Mouse (Mus musculus): Measurements from ENCODE around the gene Bphl. TPM values are rescaled to one million over a fixed set of nuclear protein-coding genes. Genes with fewer than 3 reads are reported as not detected.
A peak's percentile ranks its signal among the peaks of the same experiment; 100 is the strongest.

The Bphl gene
- polyA plus RNA-seq, 1 experiment from 2014 or later = 46.8 TPM

DNA sequence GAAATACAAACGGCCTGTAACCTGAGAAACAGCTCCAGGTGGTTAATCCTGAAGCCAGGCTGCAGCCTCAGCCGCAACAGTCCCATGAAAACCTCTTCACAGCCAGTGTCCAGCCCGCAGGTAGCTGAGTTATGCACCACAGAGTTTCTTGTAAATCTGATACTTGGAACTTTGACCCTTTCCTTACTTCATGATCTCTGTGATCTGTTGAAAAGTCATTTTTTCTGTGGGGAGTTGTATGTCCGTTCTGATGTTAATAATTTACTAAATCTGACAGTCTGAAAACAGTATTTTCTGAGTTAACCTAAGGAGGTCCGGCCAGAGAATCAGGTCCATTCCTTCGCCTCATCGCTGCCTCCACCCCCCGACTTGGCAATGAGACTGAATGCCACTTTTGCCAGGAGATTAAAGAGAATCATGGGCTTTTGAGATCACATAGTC is 1.5 kb downstream of the Bphl start:
- Histone ChIP-seq H3K4me3 (ENCODE audit: low read depth, low read length) (peak overlapping the region; percentile 73), H3K27ac (ENCODE audit: low read depth) (no peak overlapping the region), H3K36me3 (ENCODE audit: insufficient read depth) (peaks cover 6% of the 10 kb centered on the region; the same call in 1 of the 2 replicates), H3K27me3 (ENCODE audit: insufficient read depth, low read length) (no peaks in the 10 kb centered on the region), H3K9me3 (ENCODE audit: low read depth, low read length) (no peaks in the 10 kb centered on the region), H3K4me1 (ENCODE audit: insufficient read depth) (no peaks in the 10 kb centered on the region), H3K4me2 (peak overlapping the region; percentile 82), H3K9ac (no peak overlapping the region)
- no peak for TF ChIP-seq CTCF (IDR thresholded peaks at IDR 0.05; ENCODE audit: low read depth)
- DNase-seq = peak; percentile 7
- 32% methylated on average over 8 of the region's 8 CpGs for WGBS
- ATAC-seq (ENCODE audit: insufficient read depth) = no peak

DNA sequence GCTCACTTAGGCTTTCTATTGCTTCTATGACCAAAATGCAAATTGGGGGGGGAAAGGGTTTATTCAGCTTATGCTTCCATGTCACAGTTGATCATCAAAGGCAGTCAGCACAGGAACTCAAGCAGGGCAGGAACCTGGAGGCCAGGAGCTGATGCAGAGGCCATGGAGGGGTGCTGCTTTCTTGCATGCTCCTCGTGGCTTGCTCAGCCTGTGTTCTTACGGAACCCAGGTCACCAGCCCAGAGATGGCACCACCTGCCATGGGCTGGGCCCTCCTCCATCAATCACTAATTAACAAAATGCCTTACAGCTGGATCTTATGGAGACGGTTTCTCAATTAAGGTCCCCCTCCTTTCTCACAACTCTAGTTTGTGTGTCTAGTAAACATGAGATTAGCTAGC is 2.7 kb downstream of the Bphl start:
- Histone ChIP-seq H3K4me3 (ENCODE audit: low read depth, low read length) (no peak overlapping the region), H3K4me2 (no peak overlapping the region), H3K27ac (ENCODE audit: low read depth) (no peak overlapping the region), H3K4me1 (ENCODE audit: insufficient read depth) (no peaks in the 10 kb centered on the region), H3K9ac (no peak overlapping the region), H3K36me3 (ENCODE audit: insufficient read depth) (no peaks in the 10 kb centered on the region), H3K9me3 (ENCODE audit: low read depth, low read length) (no peaks in the 10 kb centered on the region), H3K27me3 (ENCODE audit: insufficient read depth, low read length) (no peaks in the 10 kb centered on the region)
- WGBS = 82% methylated on average over 3 of the region's 3 CpGs
- TF ChIP-seq CTCF (IDR thresholded peaks at IDR 0.05; ENCODE audit: low read depth) = no peak
- DNase-seq = no peak
- no peak for ATAC-seq (ENCODE audit: insufficient read depth)

DNA sequence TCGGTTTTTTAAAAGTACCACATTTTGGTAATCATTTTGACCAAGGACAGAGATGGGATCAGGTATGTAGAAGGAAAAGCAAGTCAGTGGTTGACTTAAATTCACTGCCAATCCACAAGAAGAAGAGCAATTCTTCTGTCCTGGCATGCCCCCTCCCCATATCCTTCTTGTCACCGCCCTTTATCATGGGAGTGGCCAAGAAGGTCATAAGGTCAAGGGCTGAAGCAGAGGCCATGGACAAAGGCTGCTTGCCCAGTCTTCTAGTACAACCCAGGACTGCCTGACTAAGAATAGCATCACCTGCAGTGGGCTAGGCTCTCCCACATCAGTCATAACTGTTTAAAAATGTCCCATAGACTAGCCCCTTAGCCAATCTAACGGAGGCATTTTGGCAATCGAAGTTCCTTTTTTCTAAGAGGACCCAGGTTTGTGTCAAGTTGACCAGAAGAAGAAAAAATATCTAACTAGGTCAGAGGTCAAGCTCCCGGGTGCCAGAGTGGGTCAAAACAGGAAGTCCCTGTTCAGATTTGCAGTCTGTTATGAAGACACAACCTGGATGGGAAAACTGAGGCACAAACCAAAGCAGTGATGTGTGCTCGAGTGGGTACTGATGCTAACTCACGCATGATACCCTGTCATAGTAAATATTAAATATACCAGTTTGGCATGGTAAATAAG is 6.5 kb downstream of the Bphl start:
- no peak overlapping the region for H3K4me2 ChIP-seq
- ATAC-seq (ENCODE audit: insufficient read depth) (no peak), DNase-seq (no peak)
- H3K4me3 ChIP-seq (ENCODE audit: low read depth, low read length) = no peak overlapping the region
- 63% methylated on average over 7 of the region's 7 CpGs for WGBS
- TF ChIP-seq CTCF (IDR thresholded peaks at IDR 0.05; ENCODE audit: low read depth) = no peak
- no peak overlapping the region for H3K9ac ChIP-seq
- H3K27me3 ChIP-seq (ENCODE audit: insufficient read depth, low read length) = no peaks in the 10 kb centered on the region
- 0 out of 2 replicates have a peak, but pooled peaks cover 9% of the 10 kb centered on the region for H3K36me3 ChIP-seq (ENCODE audit: insufficient read depth)
- H3K9me3 ChIP-seq (ENCODE audit: low read depth, low read length) = no peaks in the 10 kb centered on the region
- H3K4me1 ChIP-seq (ENCODE audit: insufficient read depth) = no peaks in the 10 kb centered on the region
- H3K27ac ChIP-seq (ENCODE audit: low read depth) = no peak overlapping the region

GRCm38 (mm10) chr13:34045511-34046249 is 8.3 kb downstream of the Bphl start:
- Histone ChIP-seq H3K9ac (no peak overlapping the region), H3K27ac (ENCODE audit: low read depth) (no peak overlapping the region), H3K36me3 (ENCODE audit: insufficient read depth) (0 out of 2 replicates have a peak, but pooled peaks cover 17% of the 10 kb centered on the region), H3K9me3 (ENCODE audit: low read depth, low read length) (no peaks in the 10 kb centered on the region), H3K4me1 (ENCODE audit: insufficient read depth) (no peaks in the 10 kb centered on the region), H3K27me3 (ENCODE audit: insufficient read depth, low read length) (no peaks in the 10 kb centered on the region), H3K4me2 (no peak overlapping the region), H3K4me3 (ENCODE audit: low read depth, low read length) (no peak overlapping the region)
- DNase-seq (no peak), ATAC-seq (ENCODE audit: insufficient read depth) (no peak)
- 48% methylated on average over 5 of the region's 5 CpGs for WGBS
- TF ChIP-seq CTCF (IDR thresholded peaks at IDR 0.05; ENCODE audit: low read depth) = no peak

DNA sequence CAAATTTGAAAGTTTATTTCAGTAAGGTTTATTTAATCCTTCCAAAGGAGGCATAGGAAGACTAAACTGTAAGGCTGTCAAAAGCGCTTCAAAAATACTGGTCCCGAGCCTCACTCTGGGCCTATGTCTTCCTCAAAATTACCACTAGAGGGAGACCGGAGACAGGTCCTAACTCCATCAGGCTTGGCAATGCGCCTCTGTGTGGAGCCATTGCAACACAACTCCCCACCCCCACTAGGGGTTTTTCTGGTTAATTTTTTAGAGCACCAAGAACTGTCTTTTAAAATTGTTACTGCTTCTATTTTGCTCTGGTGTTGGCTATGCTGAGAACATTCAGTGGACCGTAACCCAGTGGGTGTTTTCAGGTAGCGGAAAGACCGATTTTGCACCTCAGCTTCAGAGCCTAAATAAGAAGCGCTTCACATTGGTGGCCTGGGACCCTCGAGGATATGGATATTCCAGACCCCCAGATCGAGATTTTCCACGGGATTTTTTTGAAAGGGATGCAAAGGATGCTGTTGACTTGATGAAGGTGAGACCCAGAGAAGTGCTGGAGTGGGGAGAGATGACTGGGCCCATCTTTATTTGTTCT is 9.1 kb downstream of the Bphl start:
- ATAC-seq (ENCODE audit: insufficient read depth) (peak; percentile 91), DNase-seq (peak; percentile 95)
- 40% methylated on average over 11 of the region's 11 CpGs for WGBS
- Histone ChIP-seq H3K27me3 (ENCODE audit: insufficient read depth, low read length) (no peaks in the 10 kb centered on the region), H3K27ac (ENCODE audit: low read depth) (no peak overlapping the region), H3K4me3 (ENCODE audit: low read depth, low read length) (no peak overlapping the region), H3K9me3 (ENCODE audit: low read depth, low read length) (no peaks in the 10 kb centered on the region), H3K36me3 (ENCODE audit: insufficient read depth) (0 out of 2 replicates have a peak, but pooled peaks cover 19% of the 10 kb centered on the region), H3K9ac (no peak overlapping the region), H3K4me2 (no peak overlapping the region), H3K4me1 (ENCODE audit: insufficient read depth) (no peaks in the 10 kb centered on the region)
- peak; percentile 92 for TF ChIP-seq CTCF (IDR thresholded peaks at IDR 0.05; ENCODE audit: low read depth)

DNA sequence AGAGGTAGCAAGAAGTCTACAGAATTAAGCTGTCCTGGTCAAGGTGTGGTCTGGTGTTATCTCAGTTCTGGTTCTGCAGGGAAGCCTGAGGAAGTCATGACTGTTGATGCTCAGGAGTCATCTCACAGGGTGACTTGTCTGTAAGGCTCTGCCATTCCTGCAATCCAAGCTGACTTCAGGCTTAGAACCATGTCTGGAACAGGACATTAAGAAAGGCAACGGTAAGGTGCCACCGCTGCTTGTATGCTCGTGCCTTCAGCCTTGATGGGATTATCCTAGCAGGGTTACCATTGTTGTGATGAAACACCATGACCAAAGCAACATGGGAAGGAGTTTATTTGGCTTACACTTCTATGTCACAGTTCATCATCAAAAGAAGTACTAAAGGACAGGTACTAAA is 10.1 kb downstream of the Bphl start:
- no peak for DNase-seq
- Histone ChIP-seq H3K9me3 (ENCODE audit: low read depth, low read length) (no peaks in the 10 kb centered on the region), H3K4me2 (no peak overlapping the region), H3K36me3 (ENCODE audit: insufficient read depth) (0 out of 2 replicates have a peak, but pooled peaks cover 22% of the 10 kb centered on the region), H3K9ac (no peak overlapping the region), H3K4me1 (ENCODE audit: insufficient read depth) (no peaks in the 10 kb centered on the region), H3K27ac (ENCODE audit: low read depth) (no peak overlapping the region), H3K4me3 (ENCODE audit: low read depth, low read length) (no peak overlapping the region), H3K27me3 (ENCODE audit: insufficient read depth, low read length) (no peaks in the 10 kb centered on the region)
- 87% methylated on average over 3 of the region's 3 CpGs for WGBS
- ATAC-seq (ENCODE audit: insufficient read depth) = no peak
- no peak for TF ChIP-seq CTCF (IDR thresholded peaks at IDR 0.05; ENCODE audit: low read depth)

DNA sequence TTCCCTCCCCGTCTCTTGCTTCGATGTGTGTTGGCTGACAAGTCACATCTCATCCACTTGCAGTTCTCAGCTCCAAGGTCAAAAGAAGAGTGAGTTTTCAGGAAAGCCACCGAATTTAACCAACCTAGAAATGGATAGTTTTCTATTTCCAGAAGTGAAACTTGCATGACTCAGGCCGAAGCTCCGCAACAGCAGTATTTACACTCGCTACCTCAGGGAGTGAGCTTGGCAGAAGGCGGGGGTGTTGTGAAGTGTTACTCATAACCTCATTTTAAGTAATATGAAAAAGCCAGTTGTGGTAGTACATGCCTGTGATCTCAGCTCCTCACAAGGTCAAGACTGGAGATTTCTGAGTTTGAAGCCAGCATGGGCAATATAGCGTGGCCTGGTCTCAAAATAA is 13.1 kb downstream of the Bphl start:
- no peak overlapping the region for H3K4me2 ChIP-seq
- H3K9me3 ChIP-seq (ENCODE audit: low read depth, low read length) = no peaks in the 10 kb centered on the region
- DNase-seq = no peak
- WGBS = 89% methylated on average over 8 of the region's 8 CpGs
- no peak overlapping the region for H3K4me3 ChIP-seq (ENCODE audit: low read depth, low read length)
- H3K36me3 ChIP-seq (ENCODE audit: insufficient read depth) = peaks cover 26% of the 10 kb centered on the region; the same call in 1 of the 2 replicates
- no peak overlapping the region for H3K27ac ChIP-seq (ENCODE audit: low read depth)
- H3K4me1 ChIP-seq (ENCODE audit: insufficient read depth) = no peaks in the 10 kb centered on the region
- no peaks in the 10 kb centered on the region for H3K27me3 ChIP-seq (ENCODE audit: insufficient read depth, low read length)
- no peak for ATAC-seq (ENCODE audit: insufficient read depth)
- TF ChIP-seq CTCF (IDR thresholded peaks at IDR 0.05; ENCODE audit: low read depth) = no peak
- H3K9ac ChIP-seq = no peak overlapping the region
